Mouse (Mus musculus) myocyte (in vitro differentiated cells): ENCODE results near the gene Tmco4.

Experiments used
- MAX ChIP-seq: IDR thresholded peaks from one replicate; pipeline ENCODE4 v1.6.1; 2011; ENCODE audit warnings: low read depth, mild to moderate bottlenecking, control low read depth
- MYOD1 ChIP-seq, 3 experiments: IDR thresholded peaks; one replicate each; pipeline ENCODE4 v1.6.1; 2011; ENCODE audit warnings: control low read depth in 2 of 3, low read depth in 2 of 3, mild to moderate bottlenecking in 2 of 3, moderate library complexity in 1 of 3; ENCODE audit not compliant: insufficient read length in 2 of 3, control insufficient read depth in 1 of 3
- MYOG ChIP-seq, 3 experiments: IDR thresholded peaks; one replicate each; pipeline ENCODE4 v1.6.1; 2011; ENCODE audit warnings: control low read depth in 2 of 3, low read depth in 2 of 3, mild to moderate bottlenecking in 2 of 3; ENCODE audit not compliant: insufficient read length in 2 of 3, control insufficient read depth in 1 of 3, insufficient read depth in 1 of 3
- POLR2A ChIP-seq: IDR thresholded peaks from one replicate; pipeline ENCODE4 v1.6.1; 2011; ENCODE audit warnings: low read depth, mild to moderate bottlenecking, control low read depth, moderate library complexity; ENCODE audit not compliant: insufficient read length
- POLR2AphosphoS2 ChIP-seq: IDR thresholded peaks from one replicate; pipeline ENCODE4 v1.6.1; 2011; ENCODE audit warnings: low read depth, control low read depth; ENCODE audit not compliant: insufficient read length
- TCF12 ChIP-seq: IDR thresholded peaks from one replicate; pipeline ENCODE4 v1.6.1; 2011; ENCODE audit warnings: mild to moderate bottlenecking, control low read depth; ENCODE audit not compliant: poor library complexity, insufficient read depth, severe bottlenecking
- USF1 ChIP-seq: IDR thresholded peaks from one replicate; pipeline ENCODE4 v1.6.1; 2011; ENCODE audit warnings: low read depth, mild to moderate bottlenecking, control low read depth, moderate library complexity

DNA sequence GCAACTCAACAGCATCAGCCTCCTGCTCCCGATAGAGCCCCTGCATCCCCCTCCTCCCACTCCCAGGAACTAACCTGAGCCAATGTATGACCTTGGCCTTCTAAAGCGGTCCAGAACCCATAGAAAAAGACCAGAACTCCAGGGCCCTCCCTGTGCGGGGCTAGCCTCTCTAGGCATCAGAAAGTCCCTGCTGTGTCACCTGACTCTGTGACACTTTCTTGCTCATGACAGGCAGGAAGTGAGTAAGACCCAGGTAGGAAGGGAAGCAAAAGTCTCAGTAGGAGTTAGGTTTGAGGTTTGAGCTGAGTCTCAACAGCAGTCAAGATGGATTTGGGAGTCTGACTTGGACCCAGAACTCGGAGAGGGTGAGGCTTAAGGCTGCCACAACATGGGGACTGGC, 114.3 kb downstream of the Tmco4 start:
- no peak for TF ChIP-seq POLR2A
- TF ChIP-seq MYOG (IDR thresholded peaks at IDR 0.05; ENCODE audit: control insufficient read depth in 1 of 3, insufficient read depth in 1 of 3, insufficient read length in 2 of 3, low read depth in 2 of 3) = no peak
- TF ChIP-seq MYOD1 (IDR thresholded peaks at IDR 0.05; ENCODE audit: control insufficient read depth in 1 of 3, insufficient read length in 2 of 3, low read depth in 2 of 3) = no peak
- no peak for TF ChIP-seq MAX
- TF ChIP-seq USF1 = no peak
- no peak for TF ChIP-seq POLR2AphosphoS2
- TF ChIP-seq TCF12 = no peak
